Mouse (Mus musculus) testis, adult 2 months (tissue): ENCODE data around the gene Cadps2.

Experiments
- CTCF ChIP-seq: fragments of 200-500 bp; IDR thresholded peaks from 2 replicates; pipeline ENCODE4 v1.5.1; 2012; ENCODE audit warnings: low read depth, mild to moderate bottlenecking, inconsistent platforms, low read length, moderate library complexity; ENCODE audit not compliant: control insufficient read depth, insufficient read depth, insufficient replicate concordance
- POLR2A ChIP-seq: fragments of 200-500 bp; IDR thresholded peaks from 2 replicates; pipeline ENCODE4 v1.6.1; 2012; ENCODE audit warnings: low read depth, mild to moderate bottlenecking, inconsistent platforms, low read length, moderate library complexity; ENCODE audit not compliant: control insufficient read depth

- TF ChIP-seq POLR2A (no peak), CTCF (no peak)
Observed at GRCm38 (mm10) chr6:23306046-23306445, 533.2 kb downstream of the Cadps2 start.
